Mouse (Mus musculus): ENCODE data around the gene Dpp4.

- no peak for TF ChIP-seq CTCF (IDR thresholded peaks at IDR 0.05; ENCODE audit: low read depth, low read length)
- no peak for TF ChIP-seq POLR2A (IDR thresholded peaks at IDR 0.05; ENCODE audit: extremely low read depth, insufficient read depth, low read length)
Observed at GRCm38 (mm10) chr2:62361514-62361913, 50.5 kb downstream of the Dpp4 start.

Data from liver, adult 2 months (tissue).